Mouse (Mus musculus): ENCODE data around the gene Metrn. TPM values are rescaled to one million over a fixed set of nuclear protein-coding genes. Genes with fewer than 3 reads are reported as not detected.
"Not testable (repeated sequence)": the region's sequence is repeated elsewhere in the genome, so short reads cannot be mapped to it uniquely, and the experiment has no call there.

Gene Metrn
- total RNA-seq, 2 experiments from 2014 or later: 9.7 to 29.5 TPM

DNA sequence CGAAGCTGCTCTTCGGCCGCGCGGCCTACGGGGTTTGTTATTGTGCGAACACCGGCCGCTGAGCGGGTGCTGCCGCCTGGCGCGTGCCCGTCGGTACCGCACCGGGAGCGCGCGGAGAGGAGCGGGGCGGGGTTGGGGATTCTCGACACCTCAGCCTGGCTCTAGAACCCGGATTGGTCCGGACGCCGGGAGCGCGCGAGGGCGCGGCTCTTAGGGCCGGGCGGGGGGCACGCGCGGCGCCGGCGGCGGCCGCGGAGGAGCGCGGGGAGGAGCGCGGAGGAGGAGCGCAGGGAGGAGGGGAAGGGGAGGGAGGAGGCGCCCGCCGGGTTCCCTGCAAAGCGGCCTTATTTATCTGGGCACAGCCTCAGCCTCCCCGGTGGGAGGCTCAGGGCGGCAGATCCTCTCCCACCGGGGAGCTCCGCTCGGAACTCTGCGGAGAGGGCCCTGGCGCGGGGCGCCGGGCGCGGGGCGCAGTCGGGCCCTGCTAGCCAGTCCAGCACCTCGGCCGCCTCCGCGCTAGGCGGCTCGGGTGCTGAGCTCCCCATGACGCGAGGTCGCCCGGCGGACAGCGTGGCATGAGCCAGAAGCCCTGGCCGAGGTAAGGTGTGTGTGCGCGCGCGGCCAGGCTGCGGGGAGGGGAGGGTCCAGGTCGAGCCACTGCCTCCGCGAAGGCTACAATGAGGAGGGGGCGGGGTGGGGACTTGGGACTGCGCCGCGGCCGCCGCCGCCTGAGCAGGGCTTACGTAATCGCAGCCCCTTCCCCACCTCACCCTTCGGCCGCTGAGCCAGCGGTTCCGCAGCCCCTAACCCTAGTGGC lies 12.1 kb upstream of the Metrn start, which contains the start of gene Fbxl16:
Fbxl16 (plus strand) TSS at position 297 of the 817 bp plus-strand sequence.
- 0 out of 2 replicates have a peak, but pooled peaks have one; percentile 23 for ATAC-seq (replicated peaks; ENCODE audit: poor library complexity)

DNA sequence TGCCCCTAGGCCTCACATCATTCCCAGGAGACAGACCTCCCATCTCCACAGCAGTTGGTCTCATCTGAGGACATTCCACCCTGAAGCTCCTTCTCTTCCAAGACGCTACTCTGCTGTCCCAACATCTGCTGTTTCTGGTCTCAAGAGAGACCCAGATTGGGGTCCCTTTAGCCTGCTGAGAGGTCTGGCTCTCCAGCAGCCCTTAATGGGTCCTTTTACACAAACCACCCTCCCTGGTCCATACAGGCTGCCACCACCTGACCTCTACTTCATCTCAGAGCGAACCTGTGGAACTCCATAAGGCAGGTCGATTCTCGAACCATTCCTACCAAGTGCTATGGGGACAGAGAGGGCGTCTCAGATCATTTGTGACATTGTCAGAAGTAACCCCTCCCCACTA lies 11.1 kb upstream of the Metrn start:
- no peak for ATAC-seq (replicated peaks; ENCODE audit: poor library complexity)

DNA sequence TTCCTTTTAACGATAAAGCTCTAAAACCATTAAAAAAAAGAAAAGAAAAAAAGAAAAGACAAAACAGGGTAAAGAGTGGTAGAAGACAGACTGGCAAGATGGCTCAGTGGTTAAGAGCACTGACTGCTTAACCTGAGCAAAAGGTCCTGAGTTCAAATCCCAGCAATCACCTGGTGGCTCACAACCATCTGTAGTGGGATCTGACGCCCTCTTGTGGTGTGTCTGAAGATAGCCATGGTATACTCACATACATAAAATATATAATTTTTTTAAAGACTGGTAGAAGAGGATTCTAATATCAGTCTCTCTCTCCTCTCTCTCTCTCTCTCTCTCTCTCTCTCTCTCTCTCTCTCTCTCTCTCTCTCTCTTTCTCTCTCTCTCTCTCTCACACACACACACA lies 10.5 kb upstream of the Metrn start:
- not testable (repeated sequence) for ATAC-seq (replicated peaks; ENCODE audit: poor library complexity)

DNA sequence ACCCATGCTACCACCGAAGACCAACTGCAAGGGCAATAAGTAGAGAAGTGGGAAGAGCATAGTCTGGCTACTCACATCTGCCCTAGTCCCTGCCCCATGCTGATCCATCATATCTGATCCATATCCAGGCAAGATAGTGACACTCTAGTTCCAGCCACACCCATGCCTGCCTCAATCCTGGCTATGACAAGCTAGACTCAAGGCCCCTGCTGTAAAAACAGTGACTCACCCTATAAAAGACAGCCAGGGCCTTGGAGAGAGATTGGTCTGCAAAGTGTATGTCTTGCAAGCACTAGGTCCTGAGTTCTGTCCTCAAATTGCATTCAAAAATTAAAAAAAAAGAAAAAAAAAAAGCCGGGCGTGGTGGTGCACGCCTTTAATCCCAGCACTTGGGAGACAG lies 9.6 kb upstream of the Metrn start:
- ATAC-seq (replicated peaks; ENCODE audit: poor library complexity): no peak

DNA sequence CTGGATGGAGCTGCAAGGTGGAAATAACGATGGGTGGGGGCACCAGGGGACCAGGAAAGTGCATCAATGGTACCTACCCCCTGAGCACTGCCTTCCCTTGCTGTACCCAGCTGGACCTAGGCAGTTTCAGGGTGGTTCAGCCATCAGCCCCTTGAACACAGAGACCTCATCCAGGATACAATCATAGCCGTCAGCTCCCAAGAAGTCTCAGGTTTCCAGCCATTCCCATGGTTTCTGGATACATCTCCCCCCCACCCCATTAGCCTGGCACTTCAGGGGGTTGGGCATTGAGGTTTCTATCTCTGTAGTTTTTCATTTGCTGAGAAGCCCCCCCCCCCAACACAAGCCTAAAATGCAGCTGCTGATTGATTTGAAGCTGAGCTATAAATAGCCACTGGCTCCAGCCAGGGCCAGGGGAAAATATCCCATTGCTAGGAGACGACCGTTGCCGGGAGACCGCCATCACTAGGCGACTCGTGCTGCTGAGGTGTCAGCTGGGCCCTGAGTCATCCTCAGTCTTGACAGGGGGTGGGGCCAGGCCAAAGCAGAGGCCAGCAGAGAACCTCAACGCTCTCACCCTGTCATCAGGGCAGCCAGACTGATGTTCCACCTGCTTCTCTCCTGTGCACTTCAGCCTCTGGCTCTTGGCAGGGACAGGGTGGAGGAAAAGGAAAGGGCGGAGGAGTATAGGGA lies 6.0 kb upstream of the Metrn start:
- no peak for ATAC-seq (replicated peaks; ENCODE audit: poor library complexity)

DNA sequence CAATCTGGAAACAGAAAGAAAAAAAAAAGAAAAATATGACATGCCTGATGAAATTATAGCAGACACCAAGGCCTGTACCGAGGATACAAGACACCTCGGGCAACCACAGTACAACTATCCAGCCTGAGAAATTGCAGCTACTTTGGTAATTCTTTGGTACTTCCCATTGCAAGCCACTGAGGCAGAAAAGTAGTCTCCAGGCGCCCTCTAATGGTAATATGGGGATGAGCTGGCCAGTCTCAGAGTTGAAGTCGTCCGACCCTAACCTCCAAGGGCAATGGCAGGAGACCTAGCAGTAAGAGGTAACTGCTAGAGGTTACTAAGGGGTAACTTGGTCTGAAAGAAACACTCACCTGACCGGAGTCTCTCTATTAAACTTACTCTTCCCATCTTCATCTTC lies 4.1 kb upstream of the Metrn start:
- peak; percentile 82 for ATAC-seq (replicated peaks; ENCODE audit: poor library complexity)

DNA sequence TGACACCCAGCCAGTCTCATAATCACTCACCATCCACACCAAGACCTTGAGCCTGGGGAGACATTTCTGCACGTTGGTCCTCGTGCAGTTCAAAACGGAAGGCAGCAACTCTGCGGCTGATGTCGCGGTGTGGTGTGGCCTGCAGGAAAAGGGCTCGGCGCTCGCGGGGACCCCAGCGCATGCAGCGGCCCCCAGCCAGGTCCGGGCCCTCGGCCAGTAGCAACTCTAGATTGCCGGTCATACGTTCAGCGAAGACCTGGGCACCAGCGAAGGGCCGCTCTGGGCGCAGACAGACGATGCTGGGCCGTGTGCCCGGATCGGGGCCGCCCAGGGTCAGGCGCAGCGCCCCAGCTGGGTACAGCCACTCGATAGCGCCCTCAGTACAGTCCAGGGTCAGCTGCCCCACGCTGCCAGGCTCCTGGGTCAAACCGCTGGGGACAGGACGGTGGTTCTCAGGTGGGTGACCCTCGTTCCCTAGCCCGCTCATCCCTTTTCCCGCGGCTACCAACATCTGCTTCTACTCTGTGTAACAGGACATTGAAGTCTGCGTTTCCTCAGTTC lies 645 bp downstream of the Metrn start:
- no peak for ATAC-seq (replicated peaks; ENCODE audit: poor library complexity)

DNA sequence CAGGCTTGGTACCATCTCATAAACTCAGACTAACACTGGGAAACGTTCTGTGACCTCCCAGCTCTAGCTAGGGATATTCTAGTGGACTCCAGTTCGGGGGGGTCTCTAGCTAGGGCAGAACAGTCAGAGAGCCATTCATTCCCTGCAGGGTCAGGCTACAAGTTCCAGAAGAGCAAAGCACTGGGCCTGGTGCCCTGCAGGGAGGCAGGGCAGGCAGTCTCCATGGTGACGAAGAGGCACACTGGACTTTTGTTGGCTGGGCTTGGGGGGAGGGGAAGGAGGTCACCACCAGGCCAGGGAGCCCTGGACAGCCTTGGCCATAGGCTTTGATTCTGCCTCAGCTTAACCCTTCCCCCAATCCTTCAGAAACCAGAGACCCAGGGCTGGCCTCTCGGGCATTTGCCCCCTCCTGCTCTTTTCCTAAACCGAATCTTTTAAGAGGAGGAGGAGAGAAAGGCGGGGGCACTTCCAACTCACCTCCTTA lies 1.3 kb downstream of the Metrn start, which contains the start of gene AC134908.4:
AC134908.4 (minus strand) TSS at position 51 of the 484 bp plus-strand sequence.
- ATAC-seq (replicated peaks; ENCODE audit: poor library complexity): no peak

DNA sequence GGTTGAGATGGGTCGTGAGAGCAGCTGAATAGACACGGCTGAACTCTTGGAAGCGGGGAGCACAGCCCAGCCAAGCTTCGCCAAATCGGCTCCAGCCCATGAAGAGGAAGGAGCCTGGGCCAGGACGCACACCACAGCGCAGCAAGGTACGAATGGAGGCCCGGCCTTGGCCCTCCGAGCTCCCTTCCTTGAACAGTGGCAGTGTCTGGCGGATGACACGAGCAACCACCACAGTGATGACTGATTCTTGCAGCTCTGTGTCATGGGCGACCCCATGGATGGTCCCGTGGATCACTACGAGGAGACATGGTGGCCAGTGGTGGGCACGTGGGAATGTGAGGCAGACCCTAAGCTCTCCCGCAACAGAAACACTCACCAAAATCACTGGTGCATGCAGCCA lies 1.9 kb downstream of the Metrn start:
- no peak for ATAC-seq (replicated peaks; ENCODE audit: poor library complexity)

DNA sequence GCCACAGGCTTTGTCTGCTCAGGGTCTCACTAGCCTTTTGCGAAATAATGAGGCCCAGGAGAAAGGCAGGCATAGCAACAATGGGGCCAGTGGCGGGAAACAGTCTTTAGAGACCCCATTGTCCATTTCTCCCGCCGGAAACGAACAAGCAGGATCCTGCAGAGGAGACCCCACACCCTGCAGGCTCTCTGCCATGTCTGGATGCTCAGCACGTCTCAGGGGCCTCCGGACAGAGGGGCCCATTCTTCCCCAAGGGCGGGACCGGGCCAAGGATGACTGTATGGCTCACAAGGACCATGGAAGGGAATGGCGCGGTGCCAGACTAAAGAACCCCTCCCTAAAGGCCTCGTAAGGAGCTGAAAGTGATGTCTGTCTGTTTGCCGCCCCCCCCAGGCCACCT lies 2.7 kb downstream of the Metrn start:
- no peak for ATAC-seq (replicated peaks; ENCODE audit: poor library complexity)

DNA sequence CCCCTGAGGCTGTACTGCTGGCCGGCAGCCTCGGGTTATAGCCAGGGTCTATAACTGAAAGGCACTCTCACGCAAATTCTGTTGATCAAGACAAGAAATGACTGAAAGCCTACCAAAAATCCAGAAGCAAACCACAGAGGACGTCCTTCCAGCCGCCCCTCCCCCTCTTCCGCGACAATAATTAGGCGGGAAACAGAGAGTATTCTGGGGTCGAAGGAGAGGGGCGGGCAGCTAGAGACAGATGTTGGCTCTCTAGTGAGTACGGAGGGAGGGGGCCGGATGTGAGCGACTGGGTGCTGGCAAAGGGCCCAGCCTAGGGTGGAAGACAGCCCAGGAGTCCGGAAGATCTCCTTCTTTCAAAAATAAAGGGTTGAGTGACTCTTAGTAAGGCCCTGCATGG lies 4.3 kb downstream of the Metrn start, which contains the start of gene Fam173a:
Fam173a (minus strand) TSS at position 287 of the 400 bp plus-strand sequence.
- ATAC-seq (replicated peaks; ENCODE audit: poor library complexity): peak; percentile 57

DNA sequence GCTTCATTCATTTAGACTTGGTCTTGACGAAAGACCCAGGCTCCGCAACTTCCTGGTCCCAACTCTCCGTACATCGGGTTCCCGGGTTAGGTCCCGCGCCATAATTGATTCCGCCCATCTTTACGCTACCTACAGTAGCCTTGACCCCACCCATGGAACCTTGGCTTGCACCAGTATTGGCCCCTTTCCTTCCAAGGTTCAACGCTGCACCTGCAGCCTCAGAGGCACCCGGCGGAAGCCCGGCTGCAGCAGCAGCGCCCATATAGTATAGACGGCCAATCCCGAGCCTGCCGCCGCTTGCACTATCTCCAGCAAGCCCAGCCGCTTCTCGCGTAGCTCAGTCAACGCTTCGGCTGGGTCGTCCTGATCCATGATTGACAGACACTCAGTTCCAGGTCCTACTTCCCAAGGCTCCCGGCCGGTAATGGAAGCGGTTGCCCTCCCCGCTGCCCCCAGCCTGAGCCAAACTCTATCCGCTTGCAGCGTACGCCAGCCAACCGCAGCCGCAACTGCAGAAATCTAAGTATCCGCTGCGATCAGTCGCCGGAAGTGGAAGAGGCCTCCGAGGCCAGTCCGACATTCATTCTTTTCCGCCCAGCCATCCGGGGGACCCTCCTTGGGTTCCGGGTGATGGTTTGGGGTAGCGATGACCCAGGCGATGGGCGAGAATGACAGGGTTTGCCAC lies 5.0 kb downstream of the Metrn start:
- peak; percentile 65 for ATAC-seq (replicated peaks; ENCODE audit: poor library complexity)

DNA sequence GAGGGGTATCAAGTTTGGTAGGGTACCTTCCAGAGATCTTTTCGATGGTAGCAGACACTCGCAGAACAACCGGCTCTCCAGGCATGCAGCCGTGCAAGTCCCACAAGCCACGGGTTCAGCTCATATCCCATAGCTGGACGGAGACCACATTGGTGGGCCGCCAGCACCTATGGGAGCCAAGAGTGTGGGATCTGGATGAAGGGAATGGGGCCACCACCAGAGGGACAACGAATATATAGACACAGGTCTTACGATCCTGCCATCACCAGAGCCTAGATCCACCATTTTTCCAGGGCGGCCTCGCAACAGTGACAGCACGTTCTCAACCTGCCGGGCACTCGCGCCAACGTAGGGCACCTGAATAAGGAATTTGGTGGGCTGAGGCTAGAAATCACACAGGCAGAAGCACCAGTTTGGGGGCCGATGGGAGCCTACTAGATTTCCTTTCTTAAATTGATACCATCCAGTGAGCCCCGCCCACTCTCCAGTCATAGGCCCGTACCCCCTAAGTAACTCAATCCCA lies 5.6 kb downstream of the Metrn start:
- no peak for ATAC-seq (replicated peaks; ENCODE audit: poor library complexity)

DNA sequence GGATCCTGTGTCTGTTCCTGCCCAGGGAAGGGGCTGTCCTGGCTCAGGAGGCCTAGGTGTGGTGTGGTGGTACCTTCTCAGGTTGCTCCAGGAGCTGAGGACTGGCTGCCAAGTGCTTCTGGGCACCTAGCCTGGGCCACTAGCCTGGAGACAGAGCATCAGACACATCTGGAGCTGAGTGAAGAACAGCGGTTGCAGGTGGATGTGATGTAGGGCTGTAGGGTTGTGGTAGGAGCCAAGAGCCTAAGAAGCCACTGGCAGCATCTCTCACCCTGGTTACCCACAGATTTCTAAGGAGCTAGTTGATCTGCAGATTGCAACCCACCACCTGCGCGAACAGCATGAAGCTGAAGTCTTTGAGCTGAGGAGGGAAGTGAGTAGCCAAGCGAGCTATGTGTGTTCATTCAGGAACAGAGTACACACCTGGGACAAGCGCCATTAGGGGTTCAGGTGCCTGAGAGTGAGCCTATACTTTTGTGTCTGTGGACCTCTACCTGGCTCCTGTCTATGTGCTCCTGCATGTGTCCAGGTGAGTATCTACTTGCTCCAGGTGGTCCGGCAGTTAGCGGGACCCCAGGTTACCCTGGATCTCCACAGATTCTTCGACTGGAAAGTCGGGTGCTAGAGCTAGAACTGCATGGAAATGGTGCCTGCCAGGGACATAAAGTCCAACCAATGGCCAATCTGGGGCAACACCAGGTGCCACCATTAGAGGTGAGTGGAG lies 10.0 kb downstream of the Metrn start:
- no peak for ATAC-seq (replicated peaks; ENCODE audit: poor library complexity)

DNA sequence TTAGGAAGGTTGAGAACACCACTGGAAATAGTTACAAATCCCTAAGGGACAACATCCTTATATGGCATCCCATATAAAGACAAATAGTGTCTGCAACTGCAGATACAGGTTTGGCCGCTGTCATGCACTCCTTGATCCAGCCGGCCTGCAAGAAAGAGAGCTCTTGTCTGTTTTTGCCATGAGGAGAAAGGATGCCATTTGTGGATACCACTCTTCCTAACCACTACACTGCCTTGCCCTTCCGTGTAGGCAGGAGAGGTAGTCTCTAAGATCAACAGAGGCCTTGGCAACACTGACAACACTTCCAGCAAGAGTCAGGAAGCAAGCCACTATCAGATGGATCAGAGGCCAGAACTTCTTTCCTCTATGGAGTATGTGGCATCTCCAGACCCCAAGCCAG lies 10.7 kb downstream of the Metrn start, which contains the start of gene Ccdc78:
Ccdc78 (plus strand) TSS at position 301 of the 400 bp plus-strand sequence.
- no peak for ATAC-seq (replicated peaks; ENCODE audit: poor library complexity)

DNA sequence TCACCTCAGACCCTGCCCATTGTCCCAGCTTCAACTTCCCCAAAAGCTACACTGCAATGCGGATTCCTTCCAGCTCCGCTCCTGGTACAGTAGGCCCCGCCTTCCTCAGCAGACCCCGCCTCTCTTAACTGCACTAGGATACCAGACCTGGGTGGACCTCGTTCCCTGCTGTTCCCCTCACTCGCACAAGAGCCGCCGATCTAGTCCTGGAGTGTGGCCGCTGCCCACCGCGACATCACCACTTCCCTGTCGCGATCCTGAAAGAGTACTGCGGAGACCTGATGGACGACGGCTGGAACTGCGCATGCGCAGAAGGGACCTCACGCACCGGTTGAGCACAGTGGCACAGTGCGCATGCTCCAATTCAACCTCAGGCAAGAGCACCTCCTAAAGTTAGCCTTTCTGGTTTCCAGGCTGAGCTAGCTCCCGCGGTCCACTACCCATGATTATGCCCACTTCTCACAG lies 11.6 kb downstream of the Metrn start, which contains the start of gene Haghl:
Haghl (minus strand) TSS at position 393 of the 465 bp plus-strand sequence.
- ATAC-seq (replicated peaks; ENCODE audit: poor library complexity): peak; percentile 87

DNA sequence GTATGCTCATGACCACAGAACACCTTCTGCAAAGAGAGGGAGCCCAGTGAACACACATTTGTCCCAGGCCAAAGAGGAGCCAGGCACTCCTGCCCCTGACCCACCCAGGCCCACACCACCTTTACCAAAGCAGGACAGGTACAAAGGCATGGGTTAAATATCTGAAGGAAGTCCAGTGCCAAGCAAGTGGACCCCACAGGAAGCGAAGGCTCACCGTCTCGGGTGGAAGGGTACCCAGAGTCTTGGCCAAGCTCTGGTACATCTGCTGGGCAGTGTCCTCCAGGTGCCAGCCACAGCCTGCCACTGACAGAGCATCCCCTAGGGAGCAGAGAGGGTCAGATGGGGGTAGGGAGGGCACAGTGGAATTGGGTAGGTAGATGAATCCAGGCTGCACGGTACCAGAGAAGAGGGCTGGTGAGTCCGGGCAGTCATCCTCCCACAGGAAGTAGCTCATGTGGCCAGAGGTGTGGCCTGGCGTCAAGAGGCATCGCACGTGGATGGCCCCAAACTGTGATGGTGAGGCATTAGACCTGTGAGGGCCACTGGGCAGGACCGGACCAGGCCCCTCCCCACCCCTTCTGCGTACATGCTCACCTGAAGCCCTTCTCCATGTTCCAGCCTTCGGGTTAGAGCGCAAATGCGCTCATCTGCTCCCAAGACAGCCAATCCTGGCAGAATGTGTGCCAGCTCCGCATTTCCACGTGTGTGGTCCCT lies 12.9 kb downstream of the Metrn start:
- no peak for ATAC-seq (replicated peaks; ENCODE audit: poor library complexity)

DNA sequence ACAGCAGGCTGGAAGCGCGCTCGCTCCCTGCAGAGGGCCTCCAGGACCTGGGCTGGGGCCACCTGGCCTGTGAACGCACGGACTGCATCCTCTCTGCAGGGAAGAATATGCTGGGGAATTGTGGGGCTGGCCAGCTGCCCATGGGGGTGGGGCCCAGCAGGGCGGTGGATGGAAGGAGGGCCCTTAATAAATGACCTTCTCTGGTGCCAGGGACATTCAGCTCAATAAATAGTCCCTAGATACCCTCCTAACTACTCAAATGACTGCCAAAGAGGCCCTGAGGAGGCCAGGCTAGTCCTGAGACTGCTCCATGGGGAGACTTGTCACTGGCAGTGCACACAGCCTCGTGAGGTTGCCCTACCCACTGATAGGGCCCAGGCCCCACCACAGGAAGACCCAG lies 13.8 kb downstream of the Metrn start:
- ATAC-seq (replicated peaks; ENCODE audit: poor library complexity): no peak

DNA sequence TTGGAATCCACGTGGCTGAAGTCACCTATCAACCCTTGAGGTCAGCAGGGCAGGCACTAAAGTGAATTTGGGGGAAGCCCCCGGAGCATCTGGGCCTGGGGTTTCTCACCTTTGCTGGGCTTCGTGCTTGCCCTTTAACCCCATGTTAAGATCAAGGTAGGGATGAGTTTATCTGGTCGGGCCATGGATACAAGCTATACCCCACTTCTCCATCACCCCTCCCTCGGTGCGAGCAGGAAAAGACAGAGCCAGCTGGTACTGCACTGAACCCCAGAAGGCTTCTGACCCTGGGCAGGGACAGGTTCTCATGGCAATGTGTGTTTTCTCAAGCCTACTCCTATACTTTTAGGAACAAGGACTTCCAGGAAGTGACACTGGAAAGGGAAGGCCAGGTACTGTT lies 15.6 kb downstream of the Metrn start:
- no peak for ATAC-seq (replicated peaks; ENCODE audit: poor library complexity)
